Mouse (Mus musculus): ENCODE measurements around the gene Pex5. TPM values are rescaled to one million over a fixed set of nuclear protein-coding genes. Genes with fewer than 3 reads are reported as not detected.

Pex5 gene
- polyA plus RNA-seq, 1 experiment from 2014 or later, result 22.8 TPM

DNA sequence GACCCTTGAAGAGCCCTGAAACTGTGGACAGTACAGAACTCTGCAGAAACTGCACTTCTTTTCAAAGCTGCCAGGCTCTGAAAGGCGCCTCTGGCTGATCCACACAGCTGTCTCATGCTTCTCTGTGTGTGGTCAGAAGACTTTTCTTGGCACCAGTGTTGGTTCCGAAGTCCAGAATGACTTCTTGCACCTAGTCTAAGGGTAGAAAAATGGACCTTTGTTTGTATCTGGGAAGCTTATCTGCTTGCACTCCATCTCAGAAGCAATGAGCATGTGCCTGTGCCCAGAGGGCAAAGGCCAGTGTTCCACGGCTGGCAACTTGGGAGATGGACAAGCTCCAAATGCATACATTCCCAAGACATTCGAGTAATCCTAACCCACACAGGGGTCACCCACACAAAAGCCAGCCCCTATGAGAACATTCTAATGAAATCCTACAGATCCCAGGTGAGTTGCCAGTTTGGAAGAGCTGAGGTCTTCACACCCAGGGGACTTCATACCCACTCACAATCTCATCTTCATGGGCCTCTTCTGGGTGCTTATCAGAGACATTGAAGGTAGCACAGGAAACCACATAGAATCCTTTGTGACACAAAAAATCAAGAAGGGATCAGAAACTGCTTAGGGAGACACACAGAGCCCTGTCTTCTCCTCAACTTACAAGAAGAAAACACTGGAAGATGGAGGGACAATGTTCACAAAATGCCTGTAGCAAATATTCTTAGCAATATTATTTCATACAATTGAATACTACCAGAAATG lies 37.2 kb downstream of the Pex5 start:
- no peak overlapping the region for H3K4me2 ChIP-seq (ENCODE audit: low read length)
- H3K4me1 ChIP-seq (ENCODE audit: control insufficient read depth in 2 of 2, insufficient read depth in 2 of 2, low read length in 2 of 2), result no peaks in the 10 kb centered on the region; a peak in 1 of 4 replicates
- no peaks in the 10 kb centered on the region for H3K36me3 ChIP-seq (ENCODE audit: control insufficient read depth, insufficient read depth, low read length)
- H3K27ac ChIP-seq (replicated peaks in 1 of 2; ENCODE audit: control insufficient read depth in 1 of 2, insufficient read depth in 1 of 2, low read depth in 2 of 2, low read length in 2 of 2), result no peak overlapping the region
- ATAC-seq (ENCODE audit: insufficient number of reproducible peaks, insufficient read depth, low FRiP score, low read depth), result no peak
- WGBS, result 59% methylated on average over 4 of the region's 4 CpGs
- H3K27me3 ChIP-seq (ENCODE audit: control insufficient read depth, insufficient read depth, low read length), result no peaks in the 10 kb centered on the region
- H3K9ac ChIP-seq (ENCODE audit: low read length), result no peak overlapping the region
- no peak overlapping the region for H3K4me3 ChIP-seq (ENCODE audit: control insufficient read depth in 1 of 2, insufficient read depth in 1 of 2, low read depth in 1 of 2, low read length in 2 of 2)
- H3K9me3 ChIP-seq (ENCODE audit: control insufficient read depth, low read length), result no peaks in the 10 kb centered on the region

DNA sequence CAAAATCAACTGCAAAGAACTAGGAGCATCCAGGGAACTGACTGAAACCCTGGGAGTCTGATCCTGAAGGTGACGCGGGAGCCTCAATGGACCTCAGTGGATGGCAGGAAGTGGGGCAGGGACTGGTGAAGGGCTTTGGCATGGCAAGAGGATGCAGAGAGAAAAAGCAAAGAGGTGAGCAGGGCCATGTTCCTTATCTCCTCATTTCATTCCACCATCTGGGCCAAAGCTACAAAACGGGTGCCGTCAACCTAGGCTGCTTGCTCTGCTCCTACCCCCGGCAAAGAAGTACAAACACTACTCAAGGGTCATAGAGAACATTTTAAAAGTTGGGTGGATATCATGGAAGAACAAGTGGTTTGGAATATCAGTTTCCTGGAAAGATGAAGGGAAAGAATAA lies 38.6 kb downstream of the Pex5 start:
- whole genome bisulfite sequencing, result 81% methylated on average over 5 of the region's 5 CpGs
- H3K4me3 ChIP-seq (ENCODE audit: control insufficient read depth in 1 of 2, insufficient read depth in 1 of 2, low read depth in 1 of 2, low read length in 2 of 2), result no peak overlapping the region
- H3K4me2 ChIP-seq (ENCODE audit: low read length), result no peak overlapping the region
- no peaks in the 10 kb centered on the region for H3K27me3 ChIP-seq (ENCODE audit: control insufficient read depth, insufficient read depth, low read length)
- H3K27ac ChIP-seq (replicated peaks in 1 of 2; ENCODE audit: control insufficient read depth in 1 of 2, insufficient read depth in 1 of 2, low read depth in 2 of 2, low read length in 2 of 2), result no peak overlapping the region
- ATAC-seq (ENCODE audit: insufficient number of reproducible peaks, insufficient read depth, low FRiP score, low read depth), result no peak
- no peak overlapping the region for H3K9ac ChIP-seq (ENCODE audit: low read length)
- no peaks in the 10 kb centered on the region for H3K9me3 ChIP-seq (ENCODE audit: control insufficient read depth, low read length)
- no peaks in the 10 kb centered on the region for H3K36me3 ChIP-seq (ENCODE audit: control insufficient read depth, insufficient read depth, low read length)
- no peaks in the 10 kb centered on the region; a peak in 1 of 4 replicates for H3K4me1 ChIP-seq (ENCODE audit: control insufficient read depth in 2 of 2, insufficient read depth in 2 of 2, low read length in 2 of 2)

DNA sequence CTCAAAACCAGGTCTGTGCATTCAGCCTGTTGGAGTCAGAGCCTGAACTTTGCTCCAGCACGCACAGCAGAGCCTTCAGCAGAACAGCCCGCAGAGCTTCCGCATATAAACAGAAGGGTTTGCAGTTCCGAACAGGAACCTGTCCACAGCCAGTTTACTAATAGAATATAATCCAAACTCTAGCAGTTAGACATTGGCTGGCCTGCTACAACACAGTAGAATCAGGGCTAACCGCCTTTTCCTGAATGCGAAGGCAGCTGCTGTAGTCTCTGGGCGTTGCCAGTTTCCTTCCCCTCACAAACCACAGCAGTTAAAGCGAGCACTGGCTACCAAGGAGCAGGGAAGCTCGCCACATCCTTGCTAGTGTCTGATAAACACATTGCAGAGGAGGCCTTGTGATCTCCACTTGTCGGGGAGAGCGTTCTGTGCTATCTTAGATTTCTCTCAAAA lies 39.4 kb downstream of the Pex5 start:
- 61% methylated on average over 11 of the region's 11 CpGs for WGBS

DNA sequence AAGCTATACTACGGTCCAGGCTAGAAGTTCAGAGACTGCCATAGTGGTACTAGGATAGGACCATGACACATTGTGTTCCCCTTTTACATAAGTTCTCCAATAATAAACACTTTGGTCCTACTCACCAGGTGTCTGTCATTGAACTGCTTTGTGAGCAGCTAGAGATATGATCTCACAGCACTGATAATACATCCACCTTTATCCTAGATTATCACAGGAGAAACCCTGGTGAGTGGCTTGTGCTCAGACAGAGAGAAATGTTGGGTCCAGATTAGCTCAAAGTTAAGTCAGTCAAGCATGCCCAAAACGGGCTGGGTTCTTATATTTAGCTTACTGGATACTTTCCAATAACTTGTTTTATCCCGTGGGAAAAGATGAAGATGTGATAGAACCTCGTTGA lies 40.2 kb downstream of the Pex5 start:
- H3K9me3 ChIP-seq (ENCODE audit: control insufficient read depth, low read length), result no peaks in the 10 kb centered on the region
- 63% methylated on average over 4 of the region's 4 CpGs for WGBS
- ATAC-seq (ENCODE audit: insufficient number of reproducible peaks, insufficient read depth, low FRiP score, low read depth), result no peak
- H3K4me1 ChIP-seq (ENCODE audit: control insufficient read depth in 2 of 2, insufficient read depth in 2 of 2, low read length in 2 of 2), result no peaks in the 10 kb centered on the region; a peak in 1 of 4 replicates
- H3K27ac ChIP-seq (replicated peaks in 1 of 2; ENCODE audit: control insufficient read depth in 1 of 2, insufficient read depth in 1 of 2, low read depth in 2 of 2, low read length in 2 of 2), result no peak overlapping the region
- no peaks in the 10 kb centered on the region for H3K36me3 ChIP-seq (ENCODE audit: control insufficient read depth, insufficient read depth, low read length)
- no peak overlapping the region for H3K4me3 ChIP-seq (ENCODE audit: control insufficient read depth in 1 of 2, insufficient read depth in 1 of 2, low read depth in 1 of 2, low read length in 2 of 2)
- H3K9ac ChIP-seq (ENCODE audit: low read length), result no peak overlapping the region
- H3K27me3 ChIP-seq (ENCODE audit: control insufficient read depth, insufficient read depth, low read length), result no peaks in the 10 kb centered on the region
- H3K4me2 ChIP-seq (ENCODE audit: low read length), result no peak overlapping the region

More for the DNA sequence above, 39.4 kb downstream of the Pex5 start:
- Histone ChIP-seq H3K4me1 (ENCODE audit: control insufficient read depth in 2 of 2, insufficient read depth in 2 of 2, low read length in 2 of 2) (no peaks in the 10 kb centered on the region; a peak in 1 of 4 replicates), H3K4me2 (ENCODE audit: low read length) (no peak overlapping the region), H3K9ac (ENCODE audit: low read length) (no peak overlapping the region), H3K27ac (replicated peaks in 1 of 2; ENCODE audit: control insufficient read depth in 1 of 2, insufficient read depth in 1 of 2, low read depth in 2 of 2, low read length in 2 of 2) (no peak overlapping the region), H3K9me3 (ENCODE audit: control insufficient read depth, low read length) (no peaks in the 10 kb centered on the region), H3K4me3 (ENCODE audit: control insufficient read depth in 1 of 2, insufficient read depth in 1 of 2, low read depth in 1 of 2, low read length in 2 of 2) (no peak overlapping the region), H3K27me3 (ENCODE audit: control insufficient read depth, insufficient read depth, low read length) (no peaks in the 10 kb centered on the region), H3K36me3 (ENCODE audit: control insufficient read depth, insufficient read depth, low read length) (no peaks in the 10 kb centered on the region)
- ATAC-seq (ENCODE audit: insufficient number of reproducible peaks, insufficient read depth, low FRiP score, low read depth), result no peak

DNA sequence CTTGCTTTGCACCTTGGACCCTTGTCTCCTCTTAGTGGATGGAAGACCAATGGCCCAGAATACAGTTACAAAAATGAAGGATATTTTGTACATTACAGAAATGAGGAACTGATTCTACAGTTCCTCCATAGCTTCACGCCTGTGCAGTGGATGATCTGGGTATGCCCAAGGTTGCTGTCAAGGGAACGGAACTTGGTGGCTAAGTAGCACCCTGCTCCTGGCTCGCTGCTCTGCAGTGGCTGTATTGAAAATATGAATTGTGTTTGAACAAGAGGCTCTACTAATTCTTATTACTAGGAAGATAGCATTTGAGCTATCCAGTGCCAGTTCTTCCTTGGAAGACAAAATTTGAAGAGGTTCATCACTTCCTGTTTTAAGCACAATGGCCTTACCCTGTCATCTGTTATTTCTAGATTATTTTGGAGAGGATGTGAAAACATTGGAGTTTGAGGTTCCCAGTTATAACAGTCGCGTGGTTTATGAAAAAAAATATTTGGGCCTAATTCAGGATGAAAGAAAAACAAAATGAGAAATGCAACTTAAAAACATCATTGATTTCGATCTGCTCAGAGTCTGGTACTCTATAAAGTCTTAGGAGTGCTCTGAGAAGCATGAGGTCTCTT lies 41.2 kb downstream of the Pex5 start:
- Histone ChIP-seq H3K27me3 (ENCODE audit: control insufficient read depth, insufficient read depth, low read length) (no peaks in the 10 kb centered on the region), H3K9me3 (ENCODE audit: control insufficient read depth, low read length) (no peaks in the 10 kb centered on the region), H3K36me3 (ENCODE audit: control insufficient read depth, insufficient read depth, low read length) (no peaks in the 10 kb centered on the region), H3K4me2 (ENCODE audit: low read length) (no peak overlapping the region), H3K9ac (ENCODE audit: low read length) (no peak overlapping the region), H3K4me3 (ENCODE audit: control insufficient read depth in 1 of 2, insufficient read depth in 1 of 2, low read depth in 1 of 2, low read length in 2 of 2) (no peak overlapping the region), H3K4me1 (ENCODE audit: control insufficient read depth in 2 of 2, insufficient read depth in 2 of 2, low read length in 2 of 2) (no peaks in the 10 kb centered on the region; a peak in 1 of 4 replicates), H3K27ac (replicated peaks in 1 of 2; ENCODE audit: control insufficient read depth in 1 of 2, insufficient read depth in 1 of 2, low read depth in 2 of 2, low read length in 2 of 2) (no peak overlapping the region)
- WGBS, result 78% methylated on average over 6 of the region's 6 CpGs
- ATAC-seq (ENCODE audit: insufficient number of reproducible peaks, insufficient read depth, low FRiP score, low read depth), result no peak

DNA sequence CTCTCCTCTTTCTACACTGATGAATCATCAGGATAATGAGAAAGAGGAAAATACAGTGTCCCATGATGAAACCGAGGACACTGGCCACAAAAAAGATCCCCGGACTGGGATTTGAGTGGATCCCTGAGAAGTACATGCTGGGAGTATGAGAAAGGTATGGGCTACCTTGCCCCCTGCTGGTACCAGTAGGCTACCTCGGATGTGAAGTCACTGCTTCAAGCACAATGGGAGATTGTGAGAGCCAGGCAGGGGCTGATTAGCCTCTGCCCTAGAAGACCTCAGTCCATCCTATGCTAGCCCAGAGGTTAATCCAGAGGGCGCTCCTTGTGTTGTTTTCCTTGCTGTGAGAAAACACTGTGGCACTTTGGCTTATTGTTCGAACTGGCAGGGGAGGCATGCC lies 50.5 kb downstream of the Pex5 start:
- Histone ChIP-seq H3K27me3 (ENCODE audit: control insufficient read depth, insufficient read depth, low read length) (no peaks in the 10 kb centered on the region), H3K4me3 (ENCODE audit: control insufficient read depth in 1 of 2, insufficient read depth in 1 of 2, low read depth in 1 of 2, low read length in 2 of 2) (no peak overlapping the region), H3K9me3 (ENCODE audit: control insufficient read depth, low read length) (no peaks in the 10 kb centered on the region), H3K27ac (replicated peaks in 1 of 2; ENCODE audit: control insufficient read depth in 1 of 2, insufficient read depth in 1 of 2, low read depth in 2 of 2, low read length in 2 of 2) (no peak overlapping the region), H3K36me3 (ENCODE audit: control insufficient read depth, insufficient read depth, low read length) (no peaks in the 10 kb centered on the region), H3K9ac (ENCODE audit: low read length) (no peak overlapping the region), H3K4me2 (ENCODE audit: low read length) (no peak overlapping the region), H3K4me1 (ENCODE audit: control insufficient read depth in 2 of 2, insufficient read depth in 2 of 2, low read length in 2 of 2) (no peaks in the 10 kb centered on the region)
- ATAC-seq (ENCODE audit: insufficient number of reproducible peaks, insufficient read depth, low FRiP score, low read depth), result no peak
- 53% methylated on average over 5 of the region's 5 CpGs for WGBS

DNA sequence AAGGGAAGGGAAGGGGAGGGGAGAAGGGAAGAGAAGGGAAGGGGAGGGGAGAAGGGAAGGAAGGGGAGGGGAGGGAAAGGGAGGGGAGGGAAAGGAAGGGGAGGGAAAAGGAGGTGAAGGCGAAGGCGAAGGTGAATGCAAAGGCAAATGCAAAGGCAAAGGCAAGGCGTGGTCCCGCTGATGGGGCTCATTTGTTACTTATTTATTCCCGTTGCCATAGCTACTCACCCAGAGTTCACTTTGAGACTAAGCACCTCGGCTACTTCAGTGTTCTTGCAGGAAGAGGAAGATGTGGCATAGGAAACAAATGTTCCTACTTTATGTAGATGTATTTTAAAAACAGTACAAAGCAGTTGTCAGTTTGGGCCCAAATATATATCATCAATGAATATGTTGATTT lies 54.3 kb downstream of the Pex5 start:
- Histone ChIP-seq H3K27me3 (ENCODE audit: control insufficient read depth, insufficient read depth, low read length) (no peaks in the 10 kb centered on the region), H3K27ac (replicated peaks in 1 of 2; ENCODE audit: control insufficient read depth in 1 of 2, insufficient read depth in 1 of 2, low read depth in 2 of 2, low read length in 2 of 2) (no peak overlapping the region), H3K36me3 (ENCODE audit: control insufficient read depth, insufficient read depth, low read length) (no peaks in the 10 kb centered on the region), H3K4me1 (ENCODE audit: control insufficient read depth in 2 of 2, insufficient read depth in 2 of 2, low read length in 2 of 2) (no peaks in the 10 kb centered on the region), H3K9ac (ENCODE audit: low read length) (no peak overlapping the region), H3K4me3 (ENCODE audit: control insufficient read depth in 1 of 2, insufficient read depth in 1 of 2, low read depth in 1 of 2, low read length in 2 of 2) (no peak overlapping the region), H3K4me2 (ENCODE audit: low read length) (no peak overlapping the region), H3K9me3 (ENCODE audit: control insufficient read depth, low read length) (no peaks in the 10 kb centered on the region)
- ATAC-seq (ENCODE audit: insufficient number of reproducible peaks, insufficient read depth, low FRiP score, low read depth), result no peak
- 46% methylated on average over 6 of the region's 6 CpGs for WGBS
